Mouse (Mus musculus): ENCODE results near the gene Cadm2. TPM values are rescaled to one million over a fixed set of nuclear protein-coding genes. Genes with fewer than 3 reads are reported as not detected.

Cadm2 gene
- under 1 TPM in 1 of 2 experiments, not detected in 1; 0.38 TPM for polyA plus RNA-seq (2017; shearing (Covaris generic))

GRCm38 (mm10) chr16:67620826-67621505, at the start of gene Cadm2:
Gene Cadm2, minus strand, starts transcription at chr16:67620908.
- ATAC-seq, result peak; percentile 91

- no peak for ATAC-seq
Measured at GRCm38 (mm10) chr16:67646930-67647329, 26.2 kb upstream of the Cadm2 start.

GRCm38 (mm10) chr16:67643651-67644050, 22.9 kb upstream of the Cadm2 start:
- ATAC-seq, result no peak

- no peak for ATAC-seq
Measured at GRCm38 (mm10) chr16:67619906-67620781, 564 bp downstream of the Cadm2 start.

- no peak for ATAC-seq
Measured at GRCm38 (mm10) chr16:67619416-67619815, 1.3 kb downstream of the Cadm2 start.

GRCm38 (mm10) chr16:67618817-67619216, 1.9 kb downstream of the Cadm2 start:
- ATAC-seq, result no peak

- ATAC-seq, result no peak
Measured at GRCm38 (mm10) chr16:67617811-67618210, 2.9 kb downstream of the Cadm2 start.

GRCm38 (mm10) chr16:67617256-67617655, 3.5 kb downstream of the Cadm2 start:
- no peak for ATAC-seq

- ATAC-seq, result no peak
Measured at GRCm38 (mm10) chr16:67613876-67614275, 6.8 kb downstream of the Cadm2 start.

- no peak for ATAC-seq
Measured at GRCm38 (mm10) chr16:67610904-67611681, 9.6 kb downstream of the Cadm2 start.

GRCm38 (mm10) chr16:67609116-67609515, 11.6 kb downstream of the Cadm2 start:
- ATAC-seq, result no peak

GRCm38 (mm10) chr16:67608499-67608898, 12.2 kb downstream of the Cadm2 start:
- ATAC-seq, result no peak

- ATAC-seq, result no peak
Measured at GRCm38 (mm10) chr16:67605661-67606060, 15.0 kb downstream of the Cadm2 start.

GRCm38 (mm10) chr16:67599981-67600380, 20.7 kb downstream of the Cadm2 start:
- ATAC-seq, result no peak

GRCm38 (mm10) chr16:67598841-67599240, 21.9 kb downstream of the Cadm2 start:
- ATAC-seq, result no peak

- ATAC-seq, result no peak
Measured at GRCm38 (mm10) chr16:67591015-67591414, 29.7 kb downstream of the Cadm2 start.

GRCm38 (mm10) chr16:67578842-67579517, 41.7 kb downstream of the Cadm2 start:
- ATAC-seq, result no peak

GRCm38 (mm10) chr16:67575557-67575956, 45.2 kb downstream of the Cadm2 start:
- no peak for ATAC-seq

- no peak for ATAC-seq
Measured at GRCm38 (mm10) chr16:67526992-67527391, 93.7 kb downstream of the Cadm2 start.

GRCm38 (mm10) chr16:67524878-67525277, 95.8 kb downstream of the Cadm2 start:
- no peak for ATAC-seq

GRCm38 (mm10) chr16:67518311-67518710, 102.4 kb downstream of the Cadm2 start:
- ATAC-seq, result no peak

GRCm38 (mm10) chr16:67515549-67515948, 105.2 kb downstream of the Cadm2 start:
- ATAC-seq, result no peak

Data from CD4-positive, CD25-positive, alpha-beta regulatory T cell, adult 4 months (primary cell).